Mouse (Mus musculus): Measurements from ENCODE around the gene Cwh43. TPM values are rescaled to one million over a fixed set of nuclear protein-coding genes. Genes with fewer than 3 reads are reported as not detected.

Cwh43 gene
- polyA plus RNA-seq, 1 experiment from 2014 or later = not detected

DNA sequence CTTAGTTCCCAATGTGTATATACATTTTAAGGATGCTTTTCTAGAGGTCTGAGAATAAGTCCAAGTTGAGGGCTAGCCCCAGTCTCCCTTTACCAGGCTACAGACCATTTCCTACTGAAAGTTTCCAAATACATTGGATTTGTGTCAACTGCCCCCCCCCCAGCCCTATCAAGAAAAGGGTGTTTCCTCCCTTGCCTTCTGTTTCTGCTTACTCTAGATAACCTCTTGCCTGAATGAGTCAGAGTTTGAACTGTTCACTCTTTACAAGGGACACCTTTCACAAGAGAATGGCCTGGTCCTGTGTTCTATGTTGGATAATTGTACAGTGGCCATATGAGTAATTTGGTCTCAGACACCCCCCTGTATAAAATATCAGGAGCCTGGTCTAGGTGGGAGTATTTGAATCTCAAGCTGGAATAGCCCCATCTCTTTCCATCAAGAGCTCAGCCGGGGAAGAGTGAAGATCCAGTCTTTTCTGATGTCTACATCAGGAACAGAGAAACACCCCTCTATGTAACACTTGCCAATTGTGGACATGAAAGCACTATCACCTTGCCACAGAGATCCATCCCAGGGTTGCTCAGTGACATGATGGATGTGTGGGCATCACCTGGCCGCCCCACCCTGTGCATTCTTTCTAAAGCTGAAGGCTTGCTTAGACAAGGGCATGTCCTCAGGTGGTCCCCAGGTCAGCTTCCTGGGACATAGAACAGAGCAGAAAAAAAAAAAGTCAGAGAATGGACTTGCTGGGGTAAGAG lies 41.6 kb upstream of the Cwh43 start:
- no peak overlapping the region for H3K27ac ChIP-seq (ENCODE audit: low read length)
- no peaks in the 10 kb centered on the region for H3K4me1 ChIP-seq (ENCODE audit: insufficient read depth, low read depth, low read length)
- no peaks in the 10 kb centered on the region for H3K9me3 ChIP-seq (ENCODE audit: low read length)
- H3K4me3 ChIP-seq (ENCODE audit: low read depth, low read length) = no peak overlapping the region
- no peak overlapping the region for H3K9ac ChIP-seq (replicated peaks; ENCODE audit: low read depth)
- ATAC-seq = no peak
- WGBS = 96% methylated on average over 2 of the region's 2 CpGs
- no peaks in the 10 kb centered on the region for H3K36me3 ChIP-seq (ENCODE audit: insufficient read depth, low read length)
- no peak for DNase-seq (ENCODE audit: low spot score)
- H3K4me2 ChIP-seq (replicated peaks; ENCODE audit: low read depth, low read length) = no peak overlapping the region
- TF ChIP-seq EP300 (IDR thresholded peaks at IDR 0.05) (no peak), CTCF (IDR thresholded peaks at IDR 0.05) (no peak)
- no peaks in the 10 kb centered on the region for H3K27me3 ChIP-seq (replicated peaks; ENCODE audit: insufficient read depth, low read length)

DNA sequence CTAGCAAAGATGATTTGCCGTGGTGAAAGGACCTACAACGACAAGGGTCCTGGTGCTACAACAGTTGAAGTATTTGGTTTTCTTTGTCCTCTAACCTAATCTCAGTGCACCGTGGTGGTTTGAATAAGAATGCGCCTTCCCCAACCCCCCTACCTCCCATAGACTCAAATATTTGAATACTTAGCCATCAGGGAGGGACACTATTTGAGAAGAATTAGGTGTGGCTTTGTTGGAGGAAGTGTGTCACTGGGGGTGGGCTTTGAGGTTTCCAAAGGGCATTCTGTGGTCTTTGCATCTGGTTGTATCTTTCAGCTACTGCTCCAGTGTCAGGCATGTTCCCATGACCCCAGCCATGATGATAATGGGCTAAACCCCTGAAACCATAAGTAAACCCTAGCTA lies 38.0 kb upstream of the Cwh43 start:
- no peak overlapping the region for H3K4me3 ChIP-seq (ENCODE audit: low read depth, low read length)
- WGBS = 51% methylated on average over 4 of the region's 4 CpGs
- H3K36me3 ChIP-seq (ENCODE audit: insufficient read depth, low read length) = no peaks in the 10 kb centered on the region
- no peak overlapping the region for H3K4me2 ChIP-seq (replicated peaks; ENCODE audit: low read depth, low read length)
- no peak overlapping the region for H3K9ac ChIP-seq (replicated peaks; ENCODE audit: low read depth)
- TF ChIP-seq EP300 (IDR thresholded peaks at IDR 0.05) (no peak), CTCF (IDR thresholded peaks at IDR 0.05) (no peak)
- H3K27ac ChIP-seq (ENCODE audit: low read length) = no peak overlapping the region
- no peaks in the 10 kb centered on the region for H3K4me1 ChIP-seq (ENCODE audit: insufficient read depth, low read depth, low read length)
- H3K9me3 ChIP-seq (ENCODE audit: low read length) = no peaks in the 10 kb centered on the region
- H3K27me3 ChIP-seq (replicated peaks; ENCODE audit: insufficient read depth, low read length) = no peaks in the 10 kb centered on the region
- ATAC-seq (no peak), DNase-seq (ENCODE audit: low spot score) (no peak)

DNA sequence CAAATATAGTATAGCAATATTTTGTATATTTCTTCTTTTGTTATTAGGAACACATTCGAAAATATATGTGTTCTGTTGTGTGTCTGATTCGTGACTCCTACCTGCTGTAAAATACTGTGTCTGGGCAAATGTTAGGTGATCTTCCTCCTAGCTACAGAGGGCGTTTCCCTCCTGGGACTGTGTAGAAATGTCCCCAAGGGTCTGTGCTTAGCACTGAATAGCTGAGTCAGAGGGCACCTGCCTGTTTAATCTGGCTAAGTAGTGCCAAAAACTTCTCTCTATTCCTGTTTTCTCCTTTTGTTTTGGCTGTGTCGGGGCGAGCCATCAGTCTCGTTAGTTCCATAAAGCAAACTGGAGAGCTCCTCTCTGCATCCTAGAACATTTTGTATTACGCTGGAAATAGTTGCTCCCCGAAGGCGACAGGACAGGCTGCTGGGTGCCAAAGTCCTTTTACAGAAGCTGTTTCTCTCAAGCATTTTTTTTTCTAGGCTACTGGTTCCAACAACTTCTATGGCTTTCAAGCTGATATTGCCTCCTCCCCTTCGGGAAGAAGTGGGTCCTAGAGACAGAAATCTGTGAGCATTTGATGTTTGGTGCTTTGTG lies 36.9 kb upstream of the Cwh43 start:
- 68% methylated on average over 10 of the region's 10 CpGs for WGBS
- Histone ChIP-seq H3K9ac (replicated peaks; ENCODE audit: low read depth) (no peak overlapping the region), H3K36me3 (ENCODE audit: insufficient read depth, low read length) (no peaks in the 10 kb centered on the region), H3K27ac (ENCODE audit: low read length) (no peak overlapping the region), H3K4me2 (replicated peaks; ENCODE audit: low read depth, low read length) (no peak overlapping the region), H3K27me3 (replicated peaks; ENCODE audit: insufficient read depth, low read length) (no peaks in the 10 kb centered on the region), H3K4me3 (ENCODE audit: low read depth, low read length) (no peak overlapping the region), H3K4me1 (ENCODE audit: insufficient read depth, low read depth, low read length) (no peaks in the 10 kb centered on the region), H3K9me3 (ENCODE audit: low read length) (no peaks in the 10 kb centered on the region)
- DNase-seq (ENCODE audit: low spot score) (no peak), ATAC-seq (no peak)
- TF ChIP-seq CTCF (IDR thresholded peaks at IDR 0.05) = no peak
- TF ChIP-seq EP300 (IDR thresholded peaks at IDR 0.05) = no peak

DNA sequence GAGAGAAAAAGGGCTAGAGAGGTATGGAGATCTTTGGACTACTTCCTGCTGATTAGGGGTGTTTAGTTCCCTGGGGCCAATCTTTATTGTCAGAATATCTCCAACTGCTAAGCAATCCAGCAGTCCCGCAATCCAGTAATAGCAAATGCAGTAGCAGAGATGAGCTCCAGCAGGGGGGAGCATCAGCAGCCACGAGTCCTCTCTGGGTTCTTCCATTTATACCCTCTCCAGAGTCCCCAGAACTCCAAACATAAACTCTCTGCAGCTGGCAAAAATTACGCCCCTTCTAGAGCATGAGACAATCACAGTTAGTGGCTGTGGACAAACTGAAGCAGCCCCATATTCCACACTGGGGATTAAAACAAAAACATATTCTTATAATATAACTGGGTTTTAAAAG lies 36.1 kb upstream of the Cwh43 start:
- ATAC-seq (no peak), DNase-seq (ENCODE audit: low spot score) (no peak)
- Histone ChIP-seq H3K27me3 (replicated peaks; ENCODE audit: insufficient read depth, low read length) (no peaks in the 10 kb centered on the region), H3K4me2 (replicated peaks; ENCODE audit: low read depth, low read length) (no peak overlapping the region), H3K36me3 (ENCODE audit: insufficient read depth, low read length) (no peaks in the 10 kb centered on the region), H3K4me3 (ENCODE audit: low read depth, low read length) (no peak overlapping the region), H3K9me3 (ENCODE audit: low read length) (no peaks in the 10 kb centered on the region), H3K27ac (ENCODE audit: low read length) (no peak overlapping the region), H3K9ac (replicated peaks; ENCODE audit: low read depth) (no peak overlapping the region), H3K4me1 (ENCODE audit: insufficient read depth, low read depth, low read length) (no peaks in the 10 kb centered on the region)
- TF ChIP-seq EP300 (IDR thresholded peaks at IDR 0.05) (no peak), CTCF (IDR thresholded peaks at IDR 0.05) (no peak)
- WGBS = 68% methylated on average over 3 of the region's 3 CpGs

DNA sequence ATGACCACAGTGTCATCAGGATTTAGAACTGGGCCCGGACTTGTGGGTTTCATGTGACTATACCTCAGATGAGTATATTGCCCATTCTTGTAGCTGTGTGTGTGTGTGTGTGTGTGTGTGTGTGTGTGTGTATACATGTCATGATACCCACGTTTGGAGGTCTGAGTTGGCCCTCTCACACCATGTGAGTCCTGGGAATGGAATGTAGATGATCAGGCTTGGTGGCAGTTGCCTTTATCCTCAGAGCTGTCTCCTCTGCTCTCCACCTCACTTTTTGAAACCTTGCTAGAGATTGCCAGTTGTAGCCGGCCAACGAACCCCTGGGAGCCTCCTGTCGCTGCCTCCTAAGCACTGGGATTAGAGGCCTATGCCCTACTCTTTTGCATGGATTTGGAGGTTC lies 33.3 kb upstream of the Cwh43 start:
- Histone ChIP-seq H3K36me3 (ENCODE audit: insufficient read depth, low read length) (no peaks in the 10 kb centered on the region), H3K27ac (ENCODE audit: low read length) (no peak overlapping the region), H3K9me3 (ENCODE audit: low read length) (no peaks in the 10 kb centered on the region), H3K27me3 (replicated peaks; ENCODE audit: insufficient read depth, low read length) (no peaks in the 10 kb centered on the region), H3K4me3 (ENCODE audit: low read depth, low read length) (no peak overlapping the region), H3K4me1 (ENCODE audit: insufficient read depth, low read depth, low read length) (no peaks in the 10 kb centered on the region), H3K4me2 (replicated peaks; ENCODE audit: low read depth, low read length) (no peak overlapping the region), H3K9ac (replicated peaks; ENCODE audit: low read depth) (no peak overlapping the region)
- WGBS = 76% methylated on average over 5 of the region's 5 CpGs
- ATAC-seq (no peak), DNase-seq (ENCODE audit: low spot score) (no peak)
- TF ChIP-seq CTCF (IDR thresholded peaks at IDR 0.05) (no peak), EP300 (IDR thresholded peaks at IDR 0.05) (no peak)

DNA sequence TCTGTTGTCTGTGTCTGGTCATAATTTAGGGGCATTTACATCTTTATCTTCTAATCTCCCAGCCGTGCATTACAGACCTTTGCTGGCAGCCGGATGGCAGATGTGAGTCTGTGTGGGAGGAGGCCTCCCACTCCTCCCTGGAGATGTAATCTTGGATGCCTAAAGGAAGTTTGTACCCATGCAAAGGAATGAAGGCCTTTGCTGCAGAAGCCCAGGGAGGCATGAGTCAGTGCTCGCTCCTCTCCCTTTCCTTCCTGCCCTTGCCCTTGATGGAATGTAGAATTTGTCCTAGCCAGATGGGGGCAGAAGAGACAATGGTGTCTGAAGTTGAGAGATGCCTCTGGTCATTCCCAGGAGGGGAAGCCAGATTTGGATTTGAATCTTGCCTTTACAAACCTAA lies 32.7 kb upstream of the Cwh43 start:
- Histone ChIP-seq H3K4me1 (ENCODE audit: insufficient read depth, low read depth, low read length) (no peaks in the 10 kb centered on the region), H3K4me2 (replicated peaks; ENCODE audit: low read depth, low read length) (no peak overlapping the region), H3K9me3 (ENCODE audit: low read length) (no peaks in the 10 kb centered on the region), H3K36me3 (ENCODE audit: insufficient read depth, low read length) (no peaks in the 10 kb centered on the region), H3K27me3 (replicated peaks; ENCODE audit: insufficient read depth, low read length) (no peaks in the 10 kb centered on the region), H3K27ac (ENCODE audit: low read length) (no peak overlapping the region), H3K9ac (replicated peaks; ENCODE audit: low read depth) (no peak overlapping the region), H3K4me3 (ENCODE audit: low read depth, low read length) (no peak overlapping the region)
- DNase-seq (ENCODE audit: low spot score) (no peak), ATAC-seq (no peak)
- TF ChIP-seq EP300 (IDR thresholded peaks at IDR 0.05) = no peak
- no peak for TF ChIP-seq CTCF (IDR thresholded peaks at IDR 0.05)
- 39% methylated on average over 3 of the region's 3 CpGs for WGBS
